Mouse (Mus musculus) E14TG2a.4 (cell line): ENCODE data around the gene Nfat5.

ENCODE experiments used
- CTCF ChIP-seq: conservative IDR thresholded peaks from 2 replicates; pipeline ENCODE4 v1.5.1; 2014; ENCODE audit warnings: low read length
- POU5F1 ChIP-seq: IDR thresholded peaks from 2 replicates; pipeline ENCODE4 v1.6.1; 2014; ENCODE audit warnings: low read length, borderline replicate concordance

- TF ChIP-seq CTCF, result no peak
- no peak for TF ChIP-seq POU5F1
Observed at GRCm38 (mm10) chr8:107292119-107292927, 947 bp upstream of the Nfat5 start.
